Mouse (Mus musculus): Measurements from ENCODE around the gene Aloxe3.
"Not testable (repeated sequence)": the region's sequence is repeated elsewhere in the genome, so short reads cannot be mapped to it uniquely, and the experiment has no call there.

The Aloxe3 gene

GRCm38 (mm10) chr11:69125852-69125918 lies at the start of gene Aloxe3:
Gene Aloxe3, plus strand, starts transcription at chr11:69125896.
- no peak for DNase-seq (ENCODE audit: low read depth in 1 of 2, low spot score in 2 of 2)

- no peak for DNase-seq (ENCODE audit: low read depth in 1 of 2, low spot score in 2 of 2)
These were observed 49.1 kb upstream of the Aloxe3 start for GRCm38 (mm10) chr11:69076572-69076971.

GRCm38 (mm10) chr11:69077316-69077715 lies 48.4 kb upstream of the Aloxe3 start:
- no peak for DNase-seq (ENCODE audit: low read depth in 1 of 2, low spot score in 2 of 2)

GRCm38 (mm10) chr11:69078041-69078440 lies 47.7 kb upstream of the Aloxe3 start:
- DNase-seq (ENCODE audit: low read depth in 1 of 2, low spot score in 2 of 2), result no peak

- DNase-seq (ENCODE audit: low read depth in 1 of 2, low spot score in 2 of 2), result peak in 1 of 2 experiments; percentile 55
These were observed 46.8 kb upstream of the Aloxe3 start for GRCm38 (mm10) chr11:69078805-69079438.

- DNase-seq (ENCODE audit: low read depth in 1 of 2, low spot score in 2 of 2), result no peak
These were observed 45.4 kb upstream of the Aloxe3 start for GRCm38 (mm10) chr11:69080102-69080854.

- no peak for DNase-seq (ENCODE audit: low read depth in 1 of 2, low spot score in 2 of 2)
These were observed 44.9 kb upstream of the Aloxe3 start for GRCm38 (mm10) chr11:69080855-69081222.

GRCm38 (mm10) chr11:69081613-69082012 lies 44.1 kb upstream of the Aloxe3 start:
- no peak for DNase-seq (ENCODE audit: low read depth in 1 of 2, low spot score in 2 of 2)

- DNase-seq (ENCODE audit: low read depth in 1 of 2, low spot score in 2 of 2), result no peak
These were observed 40.1 kb upstream of the Aloxe3 start for GRCm38 (mm10) chr11:69085608-69086007.

GRCm38 (mm10) chr11:69086390-69086789 lies 39.3 kb upstream of the Aloxe3 start:
- no peak for DNase-seq (ENCODE audit: low read depth in 1 of 2, low spot score in 2 of 2)

- DNase-seq (ENCODE audit: low read depth in 1 of 2, low spot score in 2 of 2), result no peak
These were observed 38.6 kb upstream of the Aloxe3 start for GRCm38 (mm10) chr11:69087082-69087481.

- no peak for DNase-seq (ENCODE audit: low read depth in 1 of 2, low spot score in 2 of 2)
These were observed 38.1 kb upstream of the Aloxe3 start for GRCm38 (mm10) chr11:69087597-69087996.

- DNase-seq (ENCODE audit: low read depth in 1 of 2, low spot score in 2 of 2), result peak; percentile 51 to 82
These were observed 37.4 kb upstream of the Aloxe3 start, which contains the start of gene Vamp2 for GRCm38 (mm10) chr11:69088103-69088855. Gene Vamp2, plus strand, starts transcription at chr11:69088490.

GRCm38 (mm10) chr11:69088856-69089615 lies 36.7 kb upstream of the Aloxe3 start:
- no peak for DNase-seq (ENCODE audit: low read depth in 1 of 2, low spot score in 2 of 2)

GRCm38 (mm10) chr11:69089616-69090290 lies 35.9 kb upstream of the Aloxe3 start:
- DNase-seq (ENCODE audit: low read depth in 1 of 2, low spot score in 2 of 2), result no peak

GRCm38 (mm10) chr11:69090367-69090766 lies 35.3 kb upstream of the Aloxe3 start:
- DNase-seq (ENCODE audit: low read depth in 1 of 2, low spot score in 2 of 2), result no peak

GRCm38 (mm10) chr11:69091566-69092385 lies 33.9 kb upstream of the Aloxe3 start:
- no peak for DNase-seq (ENCODE audit: low read depth in 1 of 2, low spot score in 2 of 2)

GRCm38 (mm10) chr11:69092386-69092751 lies 33.3 kb upstream of the Aloxe3 start:
- DNase-seq (ENCODE audit: low read depth in 1 of 2, low spot score in 2 of 2), result peak in 1 of 2 experiments; percentile 83

- DNase-seq (ENCODE audit: low read depth in 1 of 2, low spot score in 2 of 2), result no peak
These were observed 32.8 kb upstream of the Aloxe3 start for GRCm38 (mm10) chr11:69092871-69093270.

GRCm38 (mm10) chr11:69093856-69094255 lies 31.8 kb upstream of the Aloxe3 start:
- not testable (repeated sequence) for DNase-seq (ENCODE audit: low read depth in 1 of 2, low spot score in 2 of 2)

Data from monocyte, adult 2 months (primary cell).